Mouse (Mus musculus) frontal cortex, postnatal 25 days (tissue): ENCODE measurements at regions not wholly inside any gene's neighbourhood (a gene's known extent, or its start where the extent isn't known, plus 50 kb on each side); places are given as distances from the start of the nearest gene placed in this dataset.

Source experiments
- DNase-seq, 2 experiments: peaks; one replicate each; pipeline ENCODE4 v3.0.0; 2022; ENCODE audit warnings: low spot score in 2 of 2

DNA sequence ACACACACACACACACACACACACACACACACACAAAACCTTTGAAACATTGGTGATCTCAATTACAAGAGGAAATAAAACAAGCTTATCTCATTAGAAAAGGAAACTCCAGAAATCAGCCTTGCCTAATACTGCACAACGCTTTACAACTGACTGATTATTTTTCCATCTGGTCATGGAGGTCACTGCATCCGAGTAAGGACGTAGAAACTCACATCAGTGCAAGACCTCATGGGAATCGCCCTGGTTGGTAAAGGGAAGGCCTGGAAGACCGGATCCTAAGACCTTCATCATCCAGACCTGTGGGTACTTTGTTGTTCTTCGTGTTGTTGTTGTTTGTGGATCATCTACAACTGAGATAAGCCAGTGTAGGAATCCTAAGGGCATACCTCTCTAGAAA is 77.8 kb upstream of the Sestd1 start:
- no peak for DNase-seq

DNA sequence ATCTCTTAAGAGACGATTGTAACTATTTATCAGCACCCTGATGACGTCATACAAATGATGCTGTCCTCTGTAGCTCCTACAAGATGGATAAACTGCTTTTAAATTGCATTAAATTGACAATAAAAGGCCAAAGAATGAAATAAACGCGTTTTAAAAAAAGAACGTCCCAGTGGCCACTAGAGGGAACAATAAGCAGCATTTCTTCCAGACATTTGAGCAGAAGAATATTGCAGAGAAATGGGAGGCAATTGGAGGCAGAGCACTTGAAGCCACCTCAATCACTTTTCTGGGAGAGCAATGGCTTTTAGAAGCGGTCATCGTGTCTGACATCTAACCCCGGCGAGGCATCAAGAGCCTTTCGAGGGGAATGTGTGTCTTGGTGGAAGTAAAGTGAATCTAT is 76.4 kb upstream of the Sestd1 start:
- DNase-seq, result no peak

DNA sequence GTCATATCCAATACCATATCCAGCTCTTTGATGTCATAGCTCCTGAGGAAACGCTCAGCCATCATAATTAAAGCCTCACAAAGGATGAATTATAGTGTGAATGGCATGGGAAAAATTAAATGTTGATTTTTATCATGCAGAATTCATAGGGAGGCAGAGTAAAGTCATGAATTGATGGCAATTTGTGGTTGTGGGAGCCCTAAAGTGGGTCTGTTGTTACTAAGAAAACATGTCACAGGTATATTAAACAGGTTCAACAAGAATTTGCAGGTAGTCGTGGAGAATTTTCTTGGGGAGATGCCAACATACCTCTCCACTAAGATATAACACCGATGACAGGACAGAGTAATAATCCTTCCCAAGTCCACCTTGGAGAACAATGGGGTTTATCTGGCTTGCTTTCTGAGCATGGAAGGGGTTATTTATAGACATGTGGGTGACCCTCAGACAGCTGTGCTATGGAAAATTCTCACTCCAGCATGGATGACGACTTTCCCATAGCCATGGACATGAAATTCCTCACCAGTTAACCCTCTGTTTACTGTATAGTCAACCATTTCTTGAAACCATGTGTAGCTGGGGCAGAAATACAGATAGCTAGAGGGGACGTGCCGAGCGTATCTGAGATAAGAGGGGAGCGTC is 71.7 kb upstream of the Sestd1 start:
- DNase-seq, result no peak

DNA sequence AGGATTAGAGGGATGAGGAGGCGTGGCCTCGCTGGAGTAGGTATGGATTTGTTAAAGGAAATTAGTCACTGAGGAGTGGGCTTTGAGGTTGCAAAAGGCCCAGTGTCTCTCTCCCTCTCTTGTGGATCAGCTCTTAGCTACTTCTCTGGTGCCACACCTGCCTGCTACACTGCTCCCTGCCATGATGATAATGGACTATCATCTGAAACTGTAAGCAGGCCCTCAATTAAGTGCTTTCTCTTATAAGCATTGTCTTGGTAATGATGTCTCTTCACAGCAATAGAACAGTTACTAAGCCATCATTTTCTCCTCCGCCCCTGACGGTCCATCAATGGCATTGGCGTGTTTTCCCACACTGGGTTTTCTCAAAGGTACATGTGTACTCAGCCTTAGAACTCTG is 66.6 kb upstream of the Sestd1 start:
- DNase-seq, result no peak

DNA sequence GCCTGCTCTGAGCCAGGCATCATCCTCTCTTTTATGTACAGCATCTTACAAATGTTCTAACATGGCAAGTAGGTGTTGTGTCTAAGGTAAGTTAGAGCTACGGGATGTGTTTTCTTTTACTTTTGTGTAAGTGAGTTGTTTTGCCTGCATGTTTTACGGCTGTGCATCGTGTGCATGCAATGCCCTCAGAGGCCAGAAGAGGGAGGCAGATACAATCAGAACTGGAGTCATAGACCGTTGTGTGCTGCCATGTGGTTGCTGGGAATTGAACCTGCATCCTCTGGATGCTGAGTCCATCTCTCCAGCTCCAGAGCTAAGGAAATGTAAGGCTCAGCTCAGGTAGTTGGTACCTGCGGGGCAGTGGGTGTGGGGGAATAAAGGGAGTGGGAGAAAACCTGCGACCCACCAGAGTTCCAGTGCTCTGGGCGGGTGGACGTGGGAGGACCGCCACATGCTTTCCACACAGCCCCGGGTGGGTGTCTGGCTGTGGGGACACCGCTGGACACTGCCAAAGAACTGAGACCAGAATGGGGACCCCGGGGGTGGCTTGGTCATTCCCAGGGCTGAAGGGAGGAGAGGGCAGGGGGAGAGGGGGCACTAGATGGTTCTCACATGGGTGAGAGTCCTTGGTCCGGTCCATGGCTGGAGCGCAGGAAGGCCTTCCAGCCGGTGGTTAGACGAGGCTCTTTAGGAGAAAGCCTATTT is 63.5 kb upstream of the Sestd1 start:
- DNase-seq, result no peak

DNA sequence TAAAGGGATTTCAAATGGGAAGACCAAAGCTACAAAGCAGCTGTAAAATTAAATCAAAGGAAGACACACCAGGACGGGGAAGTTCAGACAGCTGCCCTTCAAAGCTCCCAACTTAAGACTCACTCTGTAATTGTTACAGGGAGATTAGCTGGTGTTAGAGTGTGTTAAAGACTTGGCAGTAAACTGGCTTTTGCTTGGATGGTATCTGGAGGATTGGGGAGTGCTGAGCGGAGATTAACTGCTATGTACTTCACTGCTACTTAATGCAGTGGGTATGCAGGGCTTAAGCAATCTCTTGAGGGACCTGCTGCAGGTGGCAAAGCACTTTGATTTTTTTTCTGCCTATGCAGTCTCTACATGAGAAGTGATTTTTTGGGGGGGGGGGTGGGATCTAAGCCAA is 62.0 kb upstream of the Sestd1 start:
- no peak for DNase-seq

DNA sequence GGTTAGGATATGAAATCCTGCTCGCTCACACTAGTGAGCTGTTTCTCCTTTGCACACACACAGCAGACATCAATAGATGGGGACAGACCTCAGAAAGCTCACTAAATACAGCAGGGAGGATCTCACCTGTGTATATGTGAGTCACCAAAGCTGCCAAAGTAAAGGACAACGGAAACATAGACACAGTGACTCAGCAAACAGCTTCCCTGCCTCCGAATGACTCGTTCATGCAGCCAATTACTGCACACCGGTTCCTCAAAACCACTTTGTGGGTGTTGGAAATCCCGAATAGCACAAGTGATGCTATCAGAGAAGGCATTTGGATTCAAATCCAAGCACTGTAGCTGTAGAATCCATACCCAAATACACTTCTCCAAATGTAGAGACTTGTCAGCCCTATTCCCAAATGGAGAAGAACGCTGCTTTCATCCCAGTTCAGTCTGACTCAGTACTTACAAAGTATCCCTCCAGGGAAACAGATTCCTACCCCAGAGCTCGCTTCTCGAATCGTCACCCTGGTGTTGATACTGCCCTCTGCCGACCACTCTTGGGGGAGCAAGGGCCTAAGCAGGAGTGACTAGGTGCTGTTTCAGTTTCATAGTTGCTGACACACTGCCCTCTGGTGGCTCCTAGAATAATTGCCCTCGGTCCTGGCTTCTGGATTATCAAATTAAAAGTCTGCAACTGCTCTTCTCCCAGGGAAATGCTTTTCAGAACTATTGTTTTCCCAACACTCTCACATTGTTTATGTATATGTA is 61.4 kb upstream of the Sestd1 start:
- peak; percentile 98 to 99 for DNase-seq

DNA sequence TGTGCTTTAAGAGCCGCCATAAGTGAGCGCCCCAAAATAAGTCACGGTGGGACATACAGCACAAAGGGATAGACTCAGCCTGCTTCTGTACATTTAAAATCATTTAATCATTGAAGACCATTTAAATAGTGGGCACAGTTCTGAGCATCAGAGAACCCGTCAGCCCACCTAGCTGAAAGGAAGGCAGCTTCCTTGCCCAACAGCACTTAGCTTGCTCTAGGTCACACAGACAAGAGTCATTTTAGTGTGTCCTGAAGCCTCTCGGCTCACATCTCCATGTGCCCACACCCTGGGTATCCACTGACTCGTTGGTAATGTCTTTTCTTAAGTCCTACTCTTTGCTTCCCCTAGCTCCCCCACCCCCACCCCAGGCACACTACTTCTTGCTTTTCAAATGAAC is 59.7 kb upstream of the Sestd1 start:
- DNase-seq, result no peak

DNA sequence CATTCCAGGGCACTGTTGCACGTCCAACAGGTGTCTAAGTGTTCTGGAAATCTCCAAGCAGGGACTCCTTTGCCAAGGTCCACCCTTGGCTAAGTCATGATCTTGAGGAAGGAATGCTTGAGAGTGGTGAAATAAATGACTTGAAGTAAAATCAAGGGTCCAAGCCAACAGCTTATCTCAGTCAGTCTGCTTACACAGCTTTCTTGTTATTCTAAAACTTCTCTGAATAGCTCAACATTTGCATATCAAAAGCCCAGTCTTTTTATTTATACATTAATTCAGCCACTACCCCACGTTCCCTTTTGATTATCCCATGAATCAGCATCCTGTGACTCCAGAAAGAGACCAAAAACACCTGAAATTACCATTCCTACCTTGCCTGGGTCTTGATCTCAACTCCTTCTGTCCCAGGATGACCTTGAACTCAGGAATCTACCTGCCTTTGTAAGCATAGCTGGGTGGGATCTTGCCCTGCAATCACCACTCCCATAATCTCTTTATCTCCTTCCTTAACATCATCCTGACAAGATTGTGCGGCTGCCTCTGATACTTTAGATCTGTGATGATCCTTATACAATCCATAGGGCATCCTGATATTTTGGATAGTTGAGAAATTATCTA is 57.5 kb upstream of the Sestd1 start:
- no peak for DNase-seq

DNA sequence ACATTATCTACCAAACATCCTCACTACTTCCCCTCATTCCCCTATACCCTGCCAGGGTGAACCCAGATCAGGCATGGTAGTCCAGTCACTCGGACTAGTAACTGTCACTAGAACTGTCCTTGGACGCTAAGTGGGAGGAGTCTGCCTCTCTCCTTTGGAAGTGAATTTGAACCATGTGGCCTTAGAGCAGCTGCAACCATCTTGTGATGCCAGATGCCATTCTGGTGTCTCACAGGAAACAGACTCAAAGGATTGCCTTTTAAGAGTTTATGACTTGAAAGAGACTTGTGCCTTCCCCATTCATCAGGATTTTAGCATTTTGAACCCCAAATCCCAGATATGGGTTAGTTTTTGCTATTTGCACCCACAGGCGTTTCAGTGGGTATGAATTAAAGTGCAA is 56.9 kb upstream of the Sestd1 start:
- DNase-seq, result no peak

DNA sequence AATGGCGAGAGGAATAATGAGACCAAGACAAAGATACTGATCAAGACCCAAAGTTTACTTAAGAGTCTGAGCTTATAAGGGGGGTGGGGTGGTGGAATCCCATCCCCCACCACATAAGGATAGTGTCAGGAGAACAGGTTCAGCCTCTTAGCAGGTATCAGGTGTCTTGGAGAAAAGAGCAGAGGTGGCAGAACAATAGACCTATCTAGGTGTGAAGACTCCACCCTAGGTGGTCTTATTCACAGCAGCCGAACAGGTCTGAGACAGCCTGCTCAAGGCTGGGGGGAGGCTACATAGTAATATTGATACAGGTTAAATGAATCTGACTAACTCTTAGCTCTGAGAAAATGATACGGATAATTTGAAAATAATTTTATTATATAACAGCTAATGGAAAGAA is 56.4 kb upstream of the Sestd1 start:
- no peak for DNase-seq

DNA sequence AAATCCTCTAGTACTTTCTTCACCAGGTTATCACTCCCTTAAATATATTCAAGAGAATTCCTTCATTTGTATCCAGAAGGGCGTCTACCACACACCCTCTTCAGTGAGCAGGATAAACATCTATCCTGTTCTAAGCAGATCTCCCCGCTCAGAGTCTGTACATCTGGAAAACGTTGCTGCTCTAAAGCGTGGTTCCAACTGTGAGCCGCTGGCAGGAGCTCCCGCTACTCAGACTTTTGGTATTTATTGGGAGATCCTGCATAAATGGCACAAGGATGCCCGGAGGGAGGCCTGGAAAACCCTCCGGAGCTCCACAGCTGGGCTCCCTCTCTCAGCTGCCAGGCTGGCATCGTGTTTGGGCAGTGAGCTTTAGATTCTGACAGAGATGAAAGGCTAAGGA is 54.3 kb upstream of the Sestd1 start:
- DNase-seq, result no peak

DNA sequence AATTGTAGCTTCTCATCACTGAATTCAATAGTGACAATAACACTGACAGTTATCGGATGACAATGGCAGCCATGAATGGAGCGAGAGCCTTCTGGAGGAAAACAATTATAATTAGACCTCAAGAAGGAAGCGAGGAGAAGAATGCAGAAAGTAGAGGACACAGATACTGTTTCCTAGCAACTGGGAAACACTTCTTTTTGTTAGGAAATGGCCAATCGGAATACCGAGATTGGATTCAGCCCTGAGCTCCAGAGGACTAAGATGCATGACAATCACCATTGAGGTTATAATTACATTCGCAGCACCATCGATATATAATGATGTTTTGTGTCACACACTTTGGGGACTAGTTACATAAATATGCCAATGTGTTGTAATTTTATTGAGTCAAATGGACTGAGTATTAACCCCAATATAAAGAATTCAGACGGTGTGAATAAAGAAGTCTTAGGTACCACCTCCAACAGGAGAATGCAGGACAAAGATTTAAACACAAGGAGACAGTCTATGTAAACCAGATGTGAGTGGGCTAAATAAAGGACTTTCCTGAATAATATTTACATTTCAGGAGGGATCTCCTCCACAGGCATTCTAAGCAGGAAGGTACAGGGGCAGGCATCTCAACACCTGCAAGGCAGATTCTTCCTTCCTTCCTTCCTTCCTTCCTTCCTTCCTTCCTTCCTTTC is 53.1 kb upstream of the Sestd1 start:
- no peak for DNase-seq
